Mouse (Mus musculus): ENCODE measurements around the gene Lrrk1. TPM values are rescaled to one million over a fixed set of nuclear protein-coding genes. Genes with fewer than 3 reads are reported as not detected.

The Lrrk1 gene
- total and polyA plus RNA-seq, 3 experiments, result 0.22 TPM; not detected in 2

GRCm38 (mm10) chr7:66184026-66184425 is 204.1 kb downstream of the Lrrk1 start:
- DNase-seq (ENCODE audit: low spot score) (no peak), ATAC-seq (ENCODE audit: extremely low read depth, insufficient number of reproducible peaks, low FRiP score, poor library complexity, severe bottlenecking) (no peak)
- H3K4me1 ChIP-seq (ENCODE audit: insufficient read depth, low read depth, low read length), result peaks cover 75% of the 10 kb centered on the region
- TF ChIP-seq TAL1 (conservative IDR thresholded peaks at IDR 0.05; ENCODE audit: low read depth, low read length) (no peak), POLR2AphosphoS5 (IDR thresholded peaks at IDR 0.05; ENCODE audit: insufficient replicate concordance, low read depth, low read length) (no peak), GATA1 (IDR thresholded peaks at IDR 0.05; ENCODE audit: borderline replicate concordance, low read length) (no peak), CTCF (IDR thresholded peaks at IDR 0.05; ENCODE audit: low read depth, low read length) (no peak), GATA2 (IDR thresholded peaks at IDR 0.05; ENCODE audit: borderline replicate concordance, low read depth, low read length) (no peak)
- no peaks in the 10 kb centered on the region for H3K36me3 ChIP-seq (replicated peaks)
- H3K9me3 ChIP-seq (replicated peaks), result peaks cover 2% of the 10 kb centered on the region; the same call in 1 of the 2 replicates
- peaks cover 19% of the 10 kb centered on the region for H3K27me3 ChIP-seq (ENCODE audit: insufficient read depth, low read length)
- no peak overlapping the region for H3K4me3 ChIP-seq (ENCODE audit: low read depth, low read length)

GRCm38 (mm10) chr7:66183404-66183803 is 204.7 kb downstream of the Lrrk1 start:
- Histone ChIP-seq H3K27me3 (ENCODE audit: insufficient read depth, low read length) (peaks cover 23% of the 10 kb centered on the region), H3K4me1 (ENCODE audit: insufficient read depth, low read depth, low read length) (peaks cover 68% of the 10 kb centered on the region), H3K36me3 (replicated peaks) (no peaks in the 10 kb centered on the region), H3K4me3 (ENCODE audit: low read depth, low read length) (no peak overlapping the region), H3K9me3 (replicated peaks) (peaks cover 2% of the 10 kb centered on the region; the same call in 1 of the 2 replicates)
- no peak for DNase-seq (ENCODE audit: low spot score)
- no peak for ATAC-seq (ENCODE audit: extremely low read depth, insufficient number of reproducible peaks, low FRiP score, poor library complexity, severe bottlenecking)
- TF ChIP-seq GATA2 (IDR thresholded peaks at IDR 0.05; ENCODE audit: borderline replicate concordance, low read depth, low read length) (no peak), GATA1 (IDR thresholded peaks at IDR 0.05; ENCODE audit: borderline replicate concordance, low read length) (no peak), POLR2AphosphoS5 (IDR thresholded peaks at IDR 0.05; ENCODE audit: insufficient replicate concordance, low read depth, low read length) (no peak), TAL1 (conservative IDR thresholded peaks at IDR 0.05; ENCODE audit: low read depth, low read length) (no peak), CTCF (IDR thresholded peaks at IDR 0.05; ENCODE audit: low read depth, low read length) (no peak)

GRCm38 (mm10) chr7:66182075-66182715 is 206.0 kb downstream of the Lrrk1 start:
- H3K36me3 ChIP-seq (replicated peaks), result no peaks in the 10 kb centered on the region
- H3K4me1 ChIP-seq (ENCODE audit: insufficient read depth, low read depth, low read length), result peaks cover 67% of the 10 kb centered on the region
- H3K4me3 ChIP-seq (ENCODE audit: low read depth, low read length), result no peak overlapping the region
- peaks cover 2% of the 10 kb centered on the region; the same call in 1 of the 2 replicates for H3K9me3 ChIP-seq (replicated peaks)
- peaks cover 26% of the 10 kb centered on the region for H3K27me3 ChIP-seq (ENCODE audit: insufficient read depth, low read length)
- DNase-seq (ENCODE audit: low spot score), result no peak
- no peak for TF ChIP-seq POLR2AphosphoS5 (IDR thresholded peaks at IDR 0.05; ENCODE audit: insufficient replicate concordance, low read depth, low read length)
- no peak for TF ChIP-seq GATA1 (IDR thresholded peaks at IDR 0.05; ENCODE audit: borderline replicate concordance, low read length)
- TF ChIP-seq CTCF (IDR thresholded peaks at IDR 0.05; ENCODE audit: low read depth, low read length), result no peak
- TF ChIP-seq TAL1 (conservative IDR thresholded peaks at IDR 0.05; ENCODE audit: low read depth, low read length), result no peak
- no peak for TF ChIP-seq GATA2 (IDR thresholded peaks at IDR 0.05; ENCODE audit: borderline replicate concordance, low read depth, low read length)
- ATAC-seq (ENCODE audit: extremely low read depth, insufficient number of reproducible peaks, low FRiP score, poor library complexity, severe bottlenecking), result no peak

- no peak for DNase-seq (ENCODE audit: low spot score)
- Histone ChIP-seq H3K9me3 (replicated peaks) (peaks cover 2% of the 10 kb centered on the region; the same call in 1 of the 2 replicates), H3K27me3 (ENCODE audit: insufficient read depth, low read length) (peaks cover 26% of the 10 kb centered on the region), H3K4me3 (ENCODE audit: low read depth, low read length) (no peak overlapping the region), H3K36me3 (replicated peaks) (peaks cover 2% of the 10 kb centered on the region), H3K4me1 (ENCODE audit: insufficient read depth, low read depth, low read length) (peaks cover 67% of the 10 kb centered on the region)
- no peak for TF ChIP-seq GATA1 (IDR thresholded peaks at IDR 0.05; ENCODE audit: borderline replicate concordance, low read length)
- no peak for TF ChIP-seq GATA2 (IDR thresholded peaks at IDR 0.05; ENCODE audit: borderline replicate concordance, low read depth, low read length)
- TF ChIP-seq POLR2AphosphoS5 (IDR thresholded peaks at IDR 0.05; ENCODE audit: insufficient replicate concordance, low read depth, low read length), result no peak
- TF ChIP-seq CTCF (IDR thresholded peaks at IDR 0.05; ENCODE audit: low read depth, low read length), result no peak
- no peak for TF ChIP-seq TAL1 (conservative IDR thresholded peaks at IDR 0.05; ENCODE audit: low read depth, low read length)
- no peak for ATAC-seq (ENCODE audit: extremely low read depth, insufficient number of reproducible peaks, low FRiP score, poor library complexity, severe bottlenecking)
Measured at GRCm38 (mm10) chr7:66180711-66181365, 207.3 kb downstream of the Lrrk1 start.

- no peak for ATAC-seq (ENCODE audit: extremely low read depth, insufficient number of reproducible peaks, low FRiP score, poor library complexity, severe bottlenecking)
- H3K27me3 ChIP-seq (ENCODE audit: insufficient read depth, low read length), result peaks cover 26% of the 10 kb centered on the region
- no peak for DNase-seq (ENCODE audit: low spot score)
- peaks cover 67% of the 10 kb centered on the region for H3K4me1 ChIP-seq (ENCODE audit: insufficient read depth, low read depth, low read length)
- H3K4me3 ChIP-seq (ENCODE audit: low read depth, low read length), result no peak overlapping the region
- H3K9me3 ChIP-seq (replicated peaks), result peaks cover 2% of the 10 kb centered on the region; the same call in 1 of the 2 replicates
- peaks cover 8% of the 10 kb centered on the region for H3K36me3 ChIP-seq (replicated peaks)
- TF ChIP-seq POLR2AphosphoS5 (IDR thresholded peaks at IDR 0.05; ENCODE audit: insufficient replicate concordance, low read depth, low read length) (no peak), TAL1 (conservative IDR thresholded peaks at IDR 0.05; ENCODE audit: low read depth, low read length) (no peak), GATA2 (IDR thresholded peaks at IDR 0.05; ENCODE audit: borderline replicate concordance, low read depth, low read length) (no peak), GATA1 (IDR thresholded peaks at IDR 0.05; ENCODE audit: borderline replicate concordance, low read length) (no peak), CTCF (IDR thresholded peaks at IDR 0.05; ENCODE audit: low read depth, low read length) (no peak)
Measured at GRCm38 (mm10) chr7:66180260-66180659, 207.9 kb downstream of the Lrrk1 start.

- DNase-seq (ENCODE audit: low spot score) (no peak), ATAC-seq (ENCODE audit: extremely low read depth, insufficient number of reproducible peaks, low FRiP score, poor library complexity, severe bottlenecking) (no peak)
- H3K4me3 ChIP-seq (ENCODE audit: low read depth, low read length), result no peak overlapping the region
- H3K9me3 ChIP-seq (replicated peaks), result peaks cover 2% of the 10 kb centered on the region; the same call in 1 of the 2 replicates
- H3K27me3 ChIP-seq (ENCODE audit: insufficient read depth, low read length), result peaks cover 26% of the 10 kb centered on the region
- peaks cover 11% of the 10 kb centered on the region for H3K36me3 ChIP-seq (replicated peaks)
- TF ChIP-seq POLR2AphosphoS5 (IDR thresholded peaks at IDR 0.05; ENCODE audit: insufficient replicate concordance, low read depth, low read length), result no peak
- TF ChIP-seq GATA2 (IDR thresholded peaks at IDR 0.05; ENCODE audit: borderline replicate concordance, low read depth, low read length), result no peak
- no peak for TF ChIP-seq CTCF (IDR thresholded peaks at IDR 0.05; ENCODE audit: low read depth, low read length)
- TF ChIP-seq GATA1 (IDR thresholded peaks at IDR 0.05; ENCODE audit: borderline replicate concordance, low read length), result no peak
- TF ChIP-seq TAL1 (conservative IDR thresholded peaks at IDR 0.05; ENCODE audit: low read depth, low read length), result no peak
- peaks cover 68% of the 10 kb centered on the region for H3K4me1 ChIP-seq (ENCODE audit: insufficient read depth, low read depth, low read length)
Measured at GRCm38 (mm10) chr7:66179711-66180110, 208.4 kb downstream of the Lrrk1 start.

Measured in G1E (cell line).